Mouse (Mus musculus): Measurements from ENCODE around the gene Aqp9.

GRCm38 (mm10) chr9:71159060-71159626 lies 9.3 kb downstream of the Aqp9 start:
- TF ChIP-seq CTCF (IDR thresholded peaks at IDR 0.05; ENCODE audit: borderline replicate concordance, insufficient read depth, low read depth, low read length) (no peak), POLR2A (IDR thresholded peaks at IDR 0.05; ENCODE audit: borderline replicate concordance, insufficient read depth, low read length) (no peak)

Measured in cerebellum, adult 2 months (tissue).